12 mouse cellular contexts compared by ENCODE assay signal in the genomic region with DNA sequence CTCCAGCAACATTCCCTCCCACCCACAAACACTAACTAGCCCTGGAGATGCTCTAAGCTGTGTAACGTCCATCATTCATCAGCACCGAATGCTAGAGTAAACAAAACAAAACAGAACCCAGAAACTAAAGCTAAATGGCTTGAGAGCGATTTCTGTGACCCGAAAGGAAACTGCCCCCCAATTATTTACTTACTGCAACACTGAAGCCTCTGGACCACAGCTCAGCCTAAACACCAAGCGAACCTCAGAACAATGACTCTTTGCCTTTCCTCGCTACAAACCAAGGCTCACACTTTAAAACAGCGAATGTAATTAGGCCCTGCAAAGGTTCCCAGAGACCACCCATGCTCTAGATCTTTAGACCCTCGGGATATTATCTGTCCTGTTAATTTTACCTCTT. TPM values are rescaled to one million over a fixed set of nuclear protein-coding genes. Genes with fewer than 3 reads are reported as not detected.
DNase-seq lines count a peak whose midpoint lies in the region; ATAC-seq and TF ChIP-seq lines count a peak whose summit lies in the region.
"Had no signal": no experiment of that assay in that cellular context is flagged by ENCODE, and none has a peak within 500 bp of the region (broad histone marks: within the 10 kb centered on the region; RNA-seq: fewer than 3 reads in every experiment).

No protein-coding gene starts in this region.

- ATAC-seq in heart, embryonic 15.5 days (replicated peaks; ENCODE audit: insufficient number of reproducible peaks, insufficient read depth, low FRiP score, low read depth): no peak
- no peak for ATAC-seq in hindbrain, embryonic 11.5 days (ENCODE audit: low FRiP score)
- ATAC-seq in midbrain, embryonic 11.5 days (ENCODE audit: low FRiP score): no peak
- ATAC-seq: activated CD4-positive, CD25-positive, alpha-beta regulatory T cell, adult 4 months had no signal

- 21% methylated on average over 8 of the region's 8 CpGs for WGBS in heart, embryonic 15.5 days
- WGBS in hindbrain, embryonic 11.5 days: 9% methylated on average over 8 of the region's 8 CpGs
- WGBS in midbrain, embryonic 11.5 days: 11% methylated on average over 8 of the region's 8 CpGs

- H3K36me3 ChIP-seq in heart, embryonic 15.5 days: no peaks in the 10 kb centered on the region
- no peaks in the 10 kb centered on the region for H3K36me3 ChIP-seq in hindbrain, embryonic 11.5 days (ENCODE audit: control insufficient read depth, insufficient read depth, low read length)
- no peaks in the 10 kb centered on the region for H3K36me3 ChIP-seq in midbrain, embryonic 11.5 days (ENCODE audit: control insufficient read depth, insufficient read depth, low read length)

- H3K27me3 ChIP-seq in heart, embryonic 15.5 days: no peaks in the 10 kb centered on the region
- no peaks in the 10 kb centered on the region for H3K27me3 ChIP-seq in hindbrain, embryonic 11.5 days (ENCODE audit: control insufficient read depth, insufficient read depth, low read length)
- H3K27me3 ChIP-seq in midbrain, embryonic 11.5 days (ENCODE audit: control insufficient read depth, insufficient read depth, low read length): no peaks in the 10 kb centered on the region

- H3K4me2 ChIP-seq in heart, embryonic 15.5 days: peak overlapping the region; percentile 59
- peak overlapping the region; percentile 47 for H3K4me2 ChIP-seq in hindbrain, embryonic 11.5 days (replicated peaks; ENCODE audit: low read depth, low read length)
- peak overlapping the region; percentile 44 for H3K4me2 ChIP-seq in midbrain, embryonic 11.5 days

- H3K27ac ChIP-seq in heart, embryonic 15.5 days: peak overlapping the region; percentile 5
- H3K27ac ChIP-seq in hindbrain, embryonic 11.5 days (ENCODE audit: low read depth, low read length): no peak overlapping the region
- peak overlapping the region; percentile 17; the same call in 1 of the 2 replicates for H3K27ac ChIP-seq in midbrain, embryonic 11.5 days (ENCODE audit: low read depth, low read length)
- H3K27ac ChIP-seq in left cerebral cortex, adult 2 months: no peak overlapping the region

- H3K4me1 ChIP-seq in heart, embryonic 15.5 days (replicated peaks): peaks cover 44% of the 10 kb centered on the region
- H3K4me1 ChIP-seq in hindbrain, embryonic 11.5 days (replicated peaks; ENCODE audit: control insufficient read depth, insufficient read depth, low read length): peaks cover 10% of the 10 kb centered on the region
- H3K4me1 ChIP-seq in midbrain, embryonic 11.5 days (ENCODE audit: control insufficient read depth, insufficient read depth, low read length): peaks cover 20% of the 10 kb centered on the region; the same call in 1 of the 2 replicates

- TF ChIP-seq CTCF in left cerebral cortex, adult 2 months (IDR thresholded peaks at IDR 0.05): no peak

- H3K9me3 ChIP-seq in heart, embryonic 15.5 days (replicated peaks): no peaks in the 10 kb centered on the region
- no peaks in the 10 kb centered on the region for H3K9me3 ChIP-seq in hindbrain, embryonic 11.5 days (ENCODE audit: control insufficient read depth, low read length)
- no peaks in the 10 kb centered on the region for H3K9me3 ChIP-seq in midbrain, embryonic 11.5 days (ENCODE audit: control insufficient read depth, low read length)

- no peak for DNase-seq in heart, adult 8-10 months (ENCODE audit: low spot score)
- peak; percentile 45 for DNase-seq in embryo, embryonic 9.5 days (ENCODE audit: extremely low spot score)
- DNase-seq in hindbrain, embryonic 11.5 days (ENCODE audit: low spot score): peak; percentile 33
- peak; percentile 89 for DNase-seq in midbrain, embryonic 11.5 days (ENCODE audit: low spot score, missing footprints)
- no peak for DNase-seq in ovary, postnatal 10 days (ENCODE audit: low spot score)
- no peak for DNase-seq in left cerebral cortex, adult 2 months (ENCODE audit: extremely low spot score in 1 of 2, low spot score in 2 of 2)
- DNase-seq in spleen, postnatal 36 days (ENCODE audit: low spot score in 2 of 2): no peak
- DNase-seq: cerebellum, postnatal 25 days; gastrocnemius, postnatal 36 days; right cerebral cortex, adult 18-20 months had no signal

- intact Hi-C loops in left cerebral cortex, adult 2 months (cut with DNase I): no loop called here

- peak overlapping the region; percentile 26; the same call in 1 of the 2 replicates for H3K9ac ChIP-seq in heart, embryonic 15.5 days
- no peak overlapping the region; the same call in 1 of the 2 replicates for H3K9ac ChIP-seq in hindbrain, embryonic 11.5 days (ENCODE audit: low read depth, low read length)
- H3K9ac ChIP-seq in midbrain, embryonic 11.5 days (ENCODE audit: low read length): peak overlapping the region; percentile 25

- H3K4me3 ChIP-seq in heart, embryonic 15.5 days: peak overlapping the region; percentile 44
- H3K4me3 ChIP-seq in hindbrain, embryonic 11.5 days (ENCODE audit: low read depth, low read length): peak overlapping the region; percentile 30
- peak overlapping the region; percentile 30 for H3K4me3 ChIP-seq in midbrain, embryonic 11.5 days (ENCODE audit: low read depth, low read length)
- no peak overlapping the region for H3K4me3 ChIP-seq in left cerebral cortex, adult 2 months

RNA-seq across cellular contexts. Expression of gene Frem1, which starts 1.0 kb away (rescaled TPM):
- 3.5 and 4.4 TPM in 2 replicates for polyA plus RNA-seq in heart, embryonic 15.5 days (2015; fragmentation: Nextera tagmentation; extraction: Ambion mirVana)
- total RNA-seq in heart, adult 8-10 months (2022): under 1 TPM; 0.14 to 0.44 (median 0.17) TPM
- 5.3 and 6.4 TPM in 2 replicates for polyA plus RNA-seq in hindbrain, embryonic 11.5 days (2014; fragmentation: Nextera tagmentation; extraction: Ambion mirVana)
- 7.3 and 8.2 TPM in 2 replicates for polyA plus RNA-seq in midbrain, embryonic 11.5 days (2014; fragmentation: Nextera tagmentation; extraction: Ambion mirVana)
- 1 to 10 TPM; 1.9 to 2.0 TPM for total RNA-seq in left cerebral cortex, adult 2 months (2021)
- polyA plus RNA-seq: activated CD4-positive, CD25-positive, alpha-beta regulatory T cell, adult 4 months had no signal

Comparison
In these comparisons a context has a peak if more than half of its experiments do, and no peak if none do; other contexts are left out.
1. H3K27ac ChIP-seq: peak in heart, embryonic 15.5 days (single experiment) and midbrain, embryonic 11.5 days (single experiment); none in hindbrain, embryonic 11.5 days (single experiment) and left cerebral cortex, adult 2 months (single experiment).
2. DNase-seq: peak in embryo, embryonic 9.5 days (single experiment), hindbrain, embryonic 11.5 days (single experiment) and midbrain, embryonic 11.5 days (single experiment); none in heart, adult 8-10 months (single experiment), ovary, postnatal 10 days (single experiment), left cerebral cortex, adult 2 months (0 of 2) and spleen, postnatal 36 days (0 of 2).
3. Peak in every context shown above with its lines, with median percentiles within 50 percentile points of each other: H3K4me2 ChIP-seq.